Mouse (Mus musculus): ENCODE measurements around the gene Dus4l.

Dus4l gene

DNA sequence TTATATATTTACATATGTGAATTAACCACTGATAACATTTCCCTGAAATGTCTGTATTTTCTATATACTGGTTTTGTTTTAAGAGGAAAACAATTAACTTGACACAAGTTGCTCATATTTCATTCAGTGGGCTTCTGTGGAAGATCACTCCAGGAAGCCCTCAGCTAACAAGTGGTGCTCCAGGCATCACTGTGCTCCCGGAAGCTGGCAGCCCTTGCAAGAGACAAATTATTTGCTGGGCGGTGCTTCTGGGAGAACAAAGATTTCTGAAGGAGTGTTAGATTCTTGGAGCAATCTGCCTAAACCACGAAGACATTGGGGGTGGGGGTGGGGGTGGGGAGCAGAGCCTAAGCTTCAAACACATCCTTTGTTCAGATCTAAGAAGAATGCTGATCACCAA lies 62.6 kb downstream of the Dus4l start:
- no peak for DNase-seq (ENCODE audit: low read depth, low spot score)
